Mouse (Mus musculus) embryonic fibroblast, embryonic 13.5 days (primary cell): ENCODE measurements at regions not wholly inside any gene's neighbourhood (a gene's known extent, or its start where the extent isn't known, plus 50 kb on each side); places are given as distances from the start of the nearest gene placed in this dataset.
A peak's percentile ranks its signal among the peaks of the same experiment; 100 is the strongest.

ENCODE experiments used
- H3K27ac ChIP-seq: 2 replicates; pipeline ENCODE4 v1.5.1; 2012; ENCODE audit warnings: low read length, control low read depth, inconsistent platforms; ENCODE audit not compliant: insufficient read depth
- H3K4me1 ChIP-seq: 2 replicates; pipeline ENCODE4 v1.6.1; 2011; ENCODE audit warnings: low read length; ENCODE audit not compliant: control insufficient read depth, insufficient read depth
- H3K4me3 ChIP-seq: 2 replicates; pipeline ENCODE4 v1.5.1; 2011; ENCODE audit warnings: mild to moderate bottlenecking, control low read depth, low read length; ENCODE audit not compliant: insufficient read depth
- CTCF ChIP-seq: IDR thresholded peaks from 2 replicates; pipeline ENCODE4 v1.5.1; 2011; ENCODE audit warnings: mild to moderate bottlenecking, control low read depth, low read length, moderate library complexity, borderline replicate concordance; ENCODE audit not compliant: insufficient read depth
- POLR2A ChIP-seq: IDR thresholded peaks from 2 replicates; pipeline ENCODE4 v1.6.1; 2011; ENCODE audit warnings: low read depth, mild to moderate bottlenecking, control low read depth, low read length, moderate library complexity

DNA sequence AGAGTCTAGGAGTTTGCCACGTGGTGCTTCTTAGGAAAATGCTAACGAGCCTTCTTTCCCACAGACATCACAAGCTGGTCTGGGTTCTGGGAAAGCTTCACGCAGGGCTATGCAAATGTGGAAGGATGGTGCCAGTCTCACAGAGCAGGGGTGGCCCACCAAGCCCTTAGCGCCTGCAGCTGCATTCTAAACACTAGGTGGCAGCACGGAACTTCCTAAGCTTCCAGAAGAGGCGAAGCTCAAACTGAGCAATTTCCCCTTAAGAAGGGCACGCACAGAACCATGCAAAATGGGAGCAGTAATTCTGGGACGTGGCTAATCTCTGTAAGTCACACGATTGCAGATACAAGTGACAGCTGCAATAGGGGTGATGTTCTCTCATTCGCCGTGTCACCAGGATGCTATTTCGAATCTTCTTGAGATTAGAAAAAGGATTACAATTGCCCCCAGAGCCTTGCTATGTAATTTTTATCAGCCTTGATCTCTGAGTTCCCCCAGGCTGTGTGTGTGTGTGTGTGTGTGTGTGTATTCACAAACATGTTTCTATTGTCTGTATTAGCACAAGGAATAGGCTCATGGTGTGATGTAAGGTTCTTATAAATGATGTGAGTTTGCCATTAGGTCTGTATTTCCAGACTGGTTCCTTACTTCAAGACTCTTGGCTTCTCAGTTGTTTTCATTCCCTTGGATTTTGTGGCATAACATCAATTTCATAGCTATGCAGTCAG, 206.1 kb upstream of the Camk1g start:
- TF ChIP-seq CTCF (peak; percentile 68), POLR2A (no peak)
- Histone ChIP-seq H3K27ac (no peak overlapping the region), H3K4me1 (peaks cover 2% of the 10 kb centered on the region; the same call in 1 of the 2 replicates), H3K4me3 (no peak overlapping the region)

DNA sequence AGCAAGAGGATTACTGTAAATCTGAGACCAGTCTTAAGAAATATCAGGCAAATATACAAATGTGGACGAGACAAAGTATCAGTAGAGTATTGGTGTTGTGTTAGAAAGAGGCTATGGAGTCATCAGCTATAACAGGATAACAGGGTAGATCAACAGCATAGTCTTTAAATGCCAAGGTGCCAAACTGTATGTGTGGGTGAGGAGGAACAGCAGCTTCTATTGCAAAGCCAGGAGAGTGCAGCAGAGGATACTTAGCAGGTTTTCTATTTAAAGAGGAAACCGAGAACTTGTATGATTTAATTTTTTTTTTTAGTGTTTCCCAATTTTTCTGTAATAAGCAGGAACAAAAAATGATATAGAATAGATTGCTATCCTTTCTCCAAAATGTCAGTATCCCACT, 202.7 kb upstream of the Camk1g start:
- H3K4me3 ChIP-seq: no peak overlapping the region
- no peak overlapping the region for H3K27ac ChIP-seq
- TF ChIP-seq POLR2A (no peak), CTCF (no peak)
- H3K4me1 ChIP-seq: no peaks in the 10 kb centered on the region

- no peak overlapping the region for H3K4me3 ChIP-seq
- TF ChIP-seq POLR2A: no peak
- TF ChIP-seq CTCF: no peak
- no peak overlapping the region for H3K27ac ChIP-seq
- no peaks in the 10 kb centered on the region for H3K4me1 ChIP-seq
Observed at GRCm38 (mm10) chr1:193572411-193572810, 202.3 kb upstream of the Camk1g start.

- TF ChIP-seq POLR2A: no peak
- TF ChIP-seq CTCF: no peak
- H3K27ac ChIP-seq: no peak overlapping the region
- no peak overlapping the region for H3K4me3 ChIP-seq
- H3K4me1 ChIP-seq: no peaks in the 10 kb centered on the region
Observed at GRCm38 (mm10) chr1:193571088-193571487, 201.0 kb upstream of the Camk1g start.

DNA sequence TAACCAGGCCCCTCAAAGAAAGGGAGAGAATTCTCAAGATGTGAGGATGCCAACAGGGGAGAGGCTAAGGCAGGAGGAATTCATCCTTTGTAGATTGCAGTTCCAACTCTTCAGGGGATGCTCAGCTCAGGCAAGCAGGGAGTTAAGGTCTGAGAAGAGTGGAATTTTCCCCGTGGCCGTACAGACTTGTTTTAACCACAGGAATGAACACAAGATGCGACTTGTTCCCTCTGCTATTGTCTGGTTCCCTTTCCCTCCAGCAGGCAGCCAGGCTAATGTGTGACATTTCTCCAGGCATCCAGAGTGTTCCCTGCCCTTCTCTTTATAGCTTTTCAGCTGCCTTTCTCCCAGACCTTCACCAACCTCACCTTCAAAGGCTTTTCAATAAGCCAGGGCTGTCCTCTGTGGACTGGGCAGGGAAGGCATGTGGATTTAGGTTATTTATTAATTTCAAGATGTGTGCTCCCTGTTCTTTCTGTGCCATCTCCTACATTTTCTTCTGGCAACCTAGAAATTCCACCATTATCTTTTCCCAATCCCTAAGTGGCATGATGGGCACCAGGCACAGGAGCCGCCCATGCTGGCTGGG, 198.6 kb upstream of the Camk1g start:
- Histone ChIP-seq H3K27ac (no peak overlapping the region), H3K4me3 (no peak overlapping the region), H3K4me1 (no peaks in the 10 kb centered on the region)
- TF ChIP-seq POLR2A (no peak), CTCF (no peak)

DNA sequence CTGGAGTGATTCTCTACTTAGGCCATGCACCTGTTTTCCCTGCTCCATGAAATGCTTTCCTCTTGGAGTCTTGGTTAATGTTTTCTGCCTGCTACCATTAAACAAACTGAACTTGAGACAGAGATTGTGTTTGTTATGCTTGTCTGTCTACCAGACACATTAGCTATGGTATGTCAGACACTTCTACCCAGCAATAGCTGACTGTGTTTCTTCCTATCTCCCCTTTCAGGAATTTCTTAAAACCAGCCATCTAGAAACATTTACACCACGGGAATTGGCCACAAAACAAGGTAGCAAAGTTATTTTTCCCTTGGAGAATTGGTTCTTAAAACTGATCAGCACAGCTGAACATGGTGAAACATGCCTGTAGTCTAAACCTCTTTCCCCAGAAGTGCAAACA, 197.1 kb upstream of the Camk1g start:
- no peak overlapping the region for H3K4me3 ChIP-seq
- TF ChIP-seq POLR2A (no peak), CTCF (no peak)
- H3K4me1 ChIP-seq: no peaks in the 10 kb centered on the region
- H3K27ac ChIP-seq: no peak overlapping the region

- Histone ChIP-seq H3K4me1 (no peaks in the 10 kb centered on the region), H3K4me3 (no peak overlapping the region), H3K27ac (no peak overlapping the region)
- no peak for TF ChIP-seq CTCF
Observed at GRCm38 (mm10) chr1:193564225-193564624, 194.1 kb upstream of the Camk1g start.

- Histone ChIP-seq H3K4me3 (no peak overlapping the region), H3K4me1 (no peaks in the 10 kb centered on the region), H3K27ac (no peak overlapping the region)
- TF ChIP-seq POLR2A (no peak), CTCF (no peak)
Observed at GRCm38 (mm10) chr1:193562242-193562641, 192.1 kb upstream of the Camk1g start.

DNA sequence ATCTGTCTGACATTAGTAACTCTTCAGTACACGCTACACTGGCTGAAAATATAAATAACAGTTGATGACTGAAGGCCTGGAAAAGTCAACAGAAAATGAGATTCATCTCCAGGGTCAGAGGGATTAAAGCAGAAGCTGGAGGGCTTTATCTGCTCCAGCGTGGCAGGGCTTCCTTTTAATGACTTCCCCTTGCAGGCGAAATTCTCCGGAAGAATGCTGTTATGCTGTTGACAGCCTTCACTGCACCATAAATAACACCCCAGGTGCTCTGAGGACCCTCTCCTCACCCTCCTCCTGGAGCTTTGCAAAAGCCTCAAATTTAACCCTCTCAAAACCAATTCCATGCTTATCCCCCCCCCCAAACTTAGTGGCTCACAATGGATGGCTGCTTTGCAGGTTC, 188.0 kb upstream of the Camk1g start:
- no peak for TF ChIP-seq CTCF
- TF ChIP-seq POLR2A: no peak
- H3K4me1 ChIP-seq: no peaks in the 10 kb centered on the region
- H3K4me3 ChIP-seq: no peak overlapping the region
- H3K27ac ChIP-seq: no peak overlapping the region

GRCm38 (mm10) chr1:193554731-193555130, 184.6 kb upstream of the Camk1g start:
- H3K4me3 ChIP-seq: no peak overlapping the region
- no peaks in the 10 kb centered on the region for H3K4me1 ChIP-seq
- no peak overlapping the region for H3K27ac ChIP-seq
- TF ChIP-seq CTCF (no peak), POLR2A (no peak)
